Mouse (Mus musculus) heart, adult 2 months (tissue): Measurements from ENCODE around the gene Srgap1. TPM values are rescaled to one million over a fixed set of nuclear protein-coding genes. Genes with fewer than 3 reads are reported as not detected.

ENCODE experiments used
- DNase-seq, 2 experiments: peaks; one replicate each; pipeline ENCODE4 v3.0.0; 2021
- H3K27ac ChIP-seq: fragments of 200-600 bp; 2 replicates; pipeline ENCODE4 v1.8.1; 2022
- H3K27me3 ChIP-seq: fragments of 200-500 bp; 2 replicates; pipeline ENCODE4 v1.6.1; 2012; ENCODE audit warnings: mild to moderate bottlenecking, low read length, inconsistent platforms, mixed read lengths; ENCODE audit not compliant: control insufficient read depth, insufficient read depth
- H3K36me3 ChIP-seq: fragments of 200-500 bp; 2 replicates; pipeline ENCODE4 v1.6.1; 2012; ENCODE audit warnings: low read length, inconsistent platforms; ENCODE audit not compliant: control insufficient read depth, insufficient read depth
- H3K4me1 ChIP-seq: fragments of 200-500 bp; 2 replicates; pipeline ENCODE4 v1.6.1; 2011; ENCODE audit warnings: low read length; ENCODE audit not compliant: control insufficient read depth, insufficient read depth
- H3K4me3 ChIP-seq: fragments of 200-600 bp; 2 replicates; pipeline ENCODE4 v1.8.1; 2022
- H3K79me2 ChIP-seq: fragments of 200-500 bp; replicated peaks from 2 replicates; pipeline ENCODE4 v1.6.1; 2012; ENCODE audit warnings: mild to moderate bottlenecking, inconsistent platforms, low read length, moderate library complexity, mixed read lengths; ENCODE audit not compliant: control insufficient read depth, insufficient read depth
- H3K9ac ChIP-seq: fragments of 200-500 bp; 2 replicates; pipeline ENCODE4 v1.6.1; 2012; ENCODE audit warnings: low read depth, mild to moderate bottlenecking, control low read depth, inconsistent platforms, low read length, mixed read lengths
- CTCF ChIP-seq: fragments of 200-600 bp; IDR thresholded peaks from 2 replicates; pipeline ENCODE4 v1.8.1; 2022; ENCODE audit warnings: antibody characterized with exemption, mild to moderate bottlenecking, moderate library complexity
- EP300 ChIP-seq: fragments of 200-500 bp; IDR thresholded peaks from 2 replicates; pipeline ENCODE4 v1.6.1; 2011; ENCODE audit warnings: low read depth, low read length, control low read depth; ENCODE audit not compliant: insufficient read depth
- POLR2A ChIP-seq: fragments of 200-500 bp; IDR thresholded peaks from 2 replicates; pipeline ENCODE4 v1.6.1; 2011; ENCODE audit warnings: mild to moderate bottlenecking, low read depth, low read length, control low read depth; ENCODE audit not compliant: insufficient read depth
- WGBS: fragments of 180-500 bp; shearing (Covaris S2); methylation state at CpG from one replicate; pipeline ENCODE4 v1.1.7; 2018; 5-methylcytosine and 5-hydroxymethylcytosine counted together
- intact Hi-C: fragments of 180-260 bp; cut with DNase I; formaldehyde crosslinking; loops from one replicate; pipeline ENCODE4 v1.15.1; 2025
- polyA plus RNA-seq: library from polyadenylated mRNA; depleted of rRNA; stranded (reverse); fragments of >200 nt; gene quantifications from 2 replicates; pipeline ENCODE4 v1.2.3, GENCODE M21; 2012
- total RNA-seq, 2 experiments: library from RNA; stranded (reverse); gene quantifications; 2 replicates each; pipeline ENCODE4 v1.2.3; 2021

Gene Srgap1
- total and polyA plus RNA-seq, 3 experiments: 1.1 to 2.1 (median 1.3) TPM

DNA sequence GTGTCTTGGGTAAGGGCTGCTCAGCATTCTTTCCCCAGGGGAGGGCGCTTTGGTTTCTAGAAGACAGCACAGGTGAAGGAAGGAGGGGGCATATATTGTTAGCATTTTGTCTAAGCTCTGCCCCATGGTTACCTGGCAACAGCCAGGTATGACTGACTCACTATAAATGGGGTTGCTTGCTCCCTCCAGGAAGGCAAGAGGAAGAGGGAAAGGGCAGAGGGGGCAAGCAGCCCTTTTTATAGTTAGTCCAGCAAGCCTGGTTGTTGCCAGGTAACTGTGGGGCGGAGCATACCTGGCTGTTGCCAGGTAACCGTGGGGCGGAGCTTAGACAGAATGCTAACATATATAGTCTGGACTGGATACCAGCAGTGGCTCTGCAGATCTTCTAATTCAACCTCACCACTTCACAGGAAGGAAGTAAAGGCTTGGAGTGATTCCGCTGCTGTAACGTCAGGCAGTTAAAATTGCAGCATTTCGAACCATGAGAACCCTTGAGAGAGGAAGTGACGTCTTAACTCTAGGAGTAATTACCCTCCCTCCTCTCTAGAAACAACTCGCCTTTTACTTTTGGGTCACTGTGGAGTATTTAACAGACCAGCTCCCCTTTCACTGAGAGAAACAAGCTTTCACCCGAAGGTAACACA lies 74.7 kb downstream of the Srgap1 start:
- Histone ChIP-seq H3K27ac (peak overlapping the region; percentile 52; the same call in 1 of the 2 replicates), H3K36me3 (no peaks in the 10 kb centered on the region), H3K79me2 (no peaks in the 10 kb centered on the region), H3K4me3 (no peak overlapping the region), H3K27me3 (no peaks in the 10 kb centered on the region), H3K9ac (no peak overlapping the region), H3K4me1 (peaks cover 6% of the 10 kb centered on the region; the same call in 1 of the 2 replicates)
- no peak for TF ChIP-seq CTCF
- TF ChIP-seq EP300: no peak
- no peak for DNase-seq
- 76% methylated on average over 10 of the region's 10 CpGs for WGBS
- intact Hi-C loops: loop anchor here (5.0 kb wide), 2 partner anchors 35 to 75 kb away; partner anchors contain the start of gene Srgap1

DNA sequence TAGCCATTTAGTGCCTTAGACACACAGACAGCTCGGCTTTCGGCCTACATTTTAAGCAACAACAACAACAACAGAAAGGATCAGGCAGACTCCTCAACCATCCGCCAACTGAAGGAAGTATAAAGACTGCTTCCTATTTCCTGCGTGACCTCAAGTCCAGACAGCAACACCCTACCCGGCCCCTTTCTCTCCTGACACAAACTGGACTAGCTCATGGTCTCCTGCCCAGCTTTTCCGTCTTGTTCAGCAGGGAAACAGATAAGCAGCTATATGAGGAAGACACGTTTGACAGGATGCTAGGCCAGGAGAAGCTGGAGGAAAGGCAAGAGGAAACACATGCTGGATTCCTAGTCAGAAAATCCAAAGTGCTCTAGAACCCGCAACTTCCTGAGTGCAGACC lies 75.5 kb downstream of the Srgap1 start:
- H3K36me3 ChIP-seq: no peaks in the 10 kb centered on the region
- no peak overlapping the region for H3K9ac ChIP-seq
- H3K4me1 ChIP-seq: peaks cover 6% of the 10 kb centered on the region; the same call in 1 of the 2 replicates
- H3K27me3 ChIP-seq: no peaks in the 10 kb centered on the region
- no peak for DNase-seq
- intact Hi-C loops: loop anchor here (5.0 kb wide), 2 partner anchors 36 to 76 kb away; partner anchors contain the start of gene Srgap1
- peak overlapping the region; percentile 52 for H3K27ac ChIP-seq
- no peaks in the 10 kb centered on the region for H3K79me2 ChIP-seq
- no peak for TF ChIP-seq POLR2A
- 41% methylated on average over 8 of the region's 8 CpGs for WGBS
- no peak overlapping the region for H3K4me3 ChIP-seq

- Histone ChIP-seq H3K4me1 (peaks cover 6% of the 10 kb centered on the region; the same call in 1 of the 2 replicates), H3K27me3 (no peaks in the 10 kb centered on the region), H3K79me2 (no peaks in the 10 kb centered on the region), H3K36me3 (no peaks in the 10 kb centered on the region), H3K27ac (peak overlapping the region; percentile 52), H3K4me3 (no peak overlapping the region), H3K9ac (no peak overlapping the region)
- intact Hi-C loops: loop anchor here (5.0 kb wide), 2 partner anchors 36 to 76 kb away; partner anchors contain the start of gene Srgap1
- 62% methylated on average over 6 of the region's 6 CpGs for WGBS
- no peak for DNase-seq
- TF ChIP-seq POLR2A: no peak
- TF ChIP-seq CTCF: no peak
- TF ChIP-seq EP300: no peak
Measured at GRCm38 (mm10) chr10:121970912-121971311, 76.2 kb downstream of the Srgap1 start.

GRCm38 (mm10) chr10:121964114-121964513 lies 83.0 kb downstream of the Srgap1 start:
- 80% methylated on average over 10 of the region's 10 CpGs for WGBS
- no peaks in the 10 kb centered on the region for H3K27me3 ChIP-seq
- no peak for DNase-seq
- H3K79me2 ChIP-seq: no peaks in the 10 kb centered on the region
- H3K27ac ChIP-seq: no peak overlapping the region
- H3K9ac ChIP-seq: no peak overlapping the region
- TF ChIP-seq CTCF (no peak), POLR2A (no peak), EP300 (no peak)
- intact Hi-C loops: no loop called here
- H3K4me1 ChIP-seq: no peaks in the 10 kb centered on the region
- H3K4me3 ChIP-seq: no peak overlapping the region
- no peaks in the 10 kb centered on the region for H3K36me3 ChIP-seq

DNA sequence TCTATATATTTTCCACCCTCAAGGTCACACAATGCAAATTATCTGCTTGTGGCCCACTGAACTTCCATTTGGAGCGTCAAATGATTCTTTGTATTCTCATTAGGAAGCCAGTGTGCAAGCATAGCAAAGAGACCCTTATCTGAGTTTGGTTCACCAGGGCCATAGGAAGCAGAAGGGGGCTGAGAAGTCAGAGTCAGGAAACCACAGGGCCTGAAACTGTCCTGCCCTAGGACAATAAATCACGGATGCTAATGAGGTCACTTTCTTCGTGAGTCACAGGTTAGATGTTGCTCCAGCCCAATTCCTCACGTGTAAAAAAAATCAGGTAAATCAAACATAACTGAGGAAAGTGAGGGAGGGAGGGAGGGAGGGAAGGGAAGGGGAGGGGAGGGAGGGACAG lies 85.1 kb downstream of the Srgap1 start:
- Histone ChIP-seq H3K27ac (no peak overlapping the region), H3K4me1 (no peaks in the 10 kb centered on the region), H3K36me3 (no peaks in the 10 kb centered on the region), H3K27me3 (no peaks in the 10 kb centered on the region), H3K9ac (no peak overlapping the region), H3K4me3 (no peak overlapping the region), H3K79me2 (no peaks in the 10 kb centered on the region)
- no peak for TF ChIP-seq POLR2A
- TF ChIP-seq CTCF: no peak
- TF ChIP-seq EP300: no peak
- whole genome bisulfite sequencing: 62% methylated on average over 4 of the region's 4 CpGs
- DNase-seq: no peak
- intact Hi-C loops: no loop called here

DNA sequence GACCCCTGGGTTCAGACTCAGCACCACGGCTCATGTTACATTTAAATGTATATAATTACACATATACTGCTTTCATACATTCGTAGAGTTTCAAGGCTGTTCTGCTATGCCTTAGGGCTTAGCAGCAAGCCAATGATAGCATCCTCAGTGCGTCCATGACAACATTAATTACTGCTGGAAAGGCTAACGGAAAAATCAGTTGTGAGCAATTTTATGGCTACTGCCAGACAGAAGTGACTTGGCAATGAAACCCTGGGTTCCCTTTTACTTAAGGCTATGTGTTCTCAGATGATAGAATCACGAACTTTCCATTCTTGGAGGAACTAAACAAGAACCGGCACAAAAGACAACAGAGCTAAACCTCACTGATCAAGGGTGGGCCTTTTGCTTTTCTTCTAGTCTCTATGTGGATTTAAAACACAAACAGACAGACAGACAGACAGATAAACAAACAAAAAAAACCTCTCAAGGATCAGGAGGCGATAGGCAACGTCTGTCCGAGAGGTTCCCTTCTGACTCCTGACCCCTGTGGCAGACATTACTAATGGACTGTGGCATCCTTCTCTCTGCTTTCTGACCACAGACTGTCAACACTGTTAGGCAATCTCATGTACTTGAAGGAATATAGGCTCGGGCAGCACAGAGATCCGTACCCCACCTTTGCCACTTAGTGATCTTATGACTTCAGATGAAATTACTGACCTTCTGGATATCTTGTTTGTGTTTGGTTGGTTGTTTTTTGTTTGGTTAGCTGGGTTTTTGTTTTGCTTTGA lies 85.8 kb downstream of the Srgap1 start:
- H3K27ac ChIP-seq: no peak overlapping the region
- intact Hi-C loops: no loop called here
- 57% methylated on average over 11 of the region's 11 CpGs for WGBS

More for the DNA sequence above, 85.8 kb downstream of the Srgap1 start:
- H3K4me1 ChIP-seq: no peaks in the 10 kb centered on the region
- H3K27me3 ChIP-seq: no peaks in the 10 kb centered on the region
- no peak overlapping the region for H3K4me3 ChIP-seq
- H3K9ac ChIP-seq: no peak overlapping the region
- TF ChIP-seq CTCF (no peak), EP300 (no peak)
- H3K79me2 ChIP-seq: no peaks in the 10 kb centered on the region
- H3K36me3 ChIP-seq: no peaks in the 10 kb centered on the region
- DNase-seq: no peak
